Mouse (Mus musculus) CH12.LX (cell line): ENCODE measurements around the gene Usp12. TPM values are rescaled to one million over a fixed set of nuclear protein-coding genes. Genes with fewer than 3 reads are reported as not detected.

Experiments
- DNase-seq: peaks from one replicate; pipeline ENCODE4 v3.0.0-alpha.2; 2013; ENCODE audit errors: extremely low read depth
- H3K27ac ChIP-seq: 2 replicates; pipeline ENCODE4 v1.5.1; 2012; ENCODE audit warnings: low read depth, mild to moderate bottlenecking, control low read depth, moderate library complexity; ENCODE audit not compliant: insufficient read depth
- H3K27me3 ChIP-seq: replicated peaks from 2 replicates; pipeline ENCODE3; 2012; ENCODE audit warnings: inconsistent platforms
- H3K36me3 ChIP-seq, 2 experiments: replicated peaks in 1 of 2; 2 replicates each; pipeline versions ENCODE3 to v1.6.1; 2012; ENCODE audit warnings: inconsistent platforms in 1 of 2, low read length in 1 of 2, mild to moderate bottlenecking in 1 of 2, mixed read lengths in 1 of 2, moderate library complexity in 1 of 2; ENCODE audit not compliant: control insufficient read depth in 1 of 2, insufficient read depth in 1 of 2
- H3K4me1 ChIP-seq, 2 experiments: 2 replicates each; pipeline ENCODE4 v1.6.1; 2012; ENCODE audit warnings: inconsistent platforms in 1 of 2, moderate library complexity in 1 of 2; ENCODE audit not compliant: insufficient read depth in 2 of 2, control insufficient read depth in 1 of 2
- H3K4me2 ChIP-seq: 2 replicates; pipeline ENCODE4 v1.6.1; 2012; ENCODE audit warnings: low read depth, mild to moderate bottlenecking, control low read depth; ENCODE audit not compliant: poor library complexity, insufficient read depth, severe bottlenecking
- H3K4me3 ChIP-seq, 3 experiments: fragments of 150-350 bp in 1 of 3; sonication (generic) in 1 of 3; replicated peaks in 1 of 3; 2 replicates each; pipeline versions ENCODE3 to v1.5.1; 2011 to 2012; ENCODE audit warnings: low read depth in 2 of 3, low read length in 2 of 3, mild to moderate bottlenecking in 2 of 3, moderate library complexity in 2 of 3, control low read depth in 1 of 3, improper control_type of control experiment in 1 of 3, inconsistent platforms in 1 of 3, mixed read lengths in 1 of 3; ENCODE audit not compliant: poor library complexity in 1 of 3
- H3K79me2 ChIP-seq: replicated peaks from 2 replicates; pipeline ENCODE4 v1.6.1; 2012; ENCODE audit warnings: mild to moderate bottlenecking, moderate library complexity; ENCODE audit not compliant: control insufficient read depth, poor library complexity, insufficient read depth, severe bottlenecking; ENCODE audit errors: extremely low read depth
- H3K9ac ChIP-seq: 2 replicates; pipeline ENCODE4 v1.6.1; 2012; ENCODE audit warnings: low read depth, mild to moderate bottlenecking, control low read depth, moderate library complexity; ENCODE audit not compliant: insufficient read depth
- H3K9me3 ChIP-seq: replicated peaks from 2 replicates; pipeline ENCODE3; 2012; ENCODE audit warnings: low read length, inconsistent platforms, mixed read lengths
- BHLHE40 ChIP-seq: IDR thresholded peaks from 2 replicates; pipeline ENCODE4 v1.6.1; 2011; ENCODE audit warnings: mild to moderate bottlenecking, low read depth, low read length, improper control_type of control experiment
- CHD2 ChIP-seq: IDR thresholded peaks from 2 replicates; pipeline ENCODE4 v1.6.1; 2011; ENCODE audit warnings: low read length, improper control_type of control experiment
- ELF1 ChIP-seq: IDR thresholded peaks from 2 replicates; pipeline ENCODE4 v1.6.1; 2014; ENCODE audit warnings: low read depth, mild to moderate bottlenecking, inconsistent platforms, low read length, improper control_type of control experiment
- EP300 ChIP-seq: IDR thresholded peaks from 2 replicates; pipeline ENCODE4 v1.6.1; 2011; ENCODE audit warnings: low read length, improper control_type of control experiment
- ETS1 ChIP-seq: conservative IDR thresholded peaks from 2 replicates; pipeline ENCODE4 v1.6.1; 2012; ENCODE audit warnings: low read depth, mild to moderate bottlenecking, inconsistent platforms, low read length, improper control_type of control experiment, moderate library complexity
- JUND ChIP-seq: conservative IDR thresholded peaks from 2 replicates; pipeline ENCODE4 v1.6.1; 2011; ENCODE audit warnings: low read depth, low read length, improper control_type of control experiment
- KAT2A ChIP-seq: IDR thresholded peaks from 2 replicates; pipeline ENCODE4 v1.6.1; 2012; ENCODE audit warnings: low read length, improper control_type of control experiment, inconsistent platforms; ENCODE audit not compliant: insufficient replicate concordance
- MAZ ChIP-seq: IDR thresholded peaks from 2 replicates; pipeline ENCODE4 v1.6.1; 2012; ENCODE audit warnings: low read depth, mild to moderate bottlenecking, inconsistent platforms, low read length, improper control_type of control experiment, moderate library complexity
- NELFE ChIP-seq: IDR thresholded peaks from 2 replicates; pipeline ENCODE4 v1.6.1; 2011; ENCODE audit warnings: low read depth, low read length, improper control_type of control experiment
- POLR2A ChIP-seq: IDR thresholded peaks from 2 replicates; pipeline ENCODE4 v1.6.1; 2011; ENCODE audit warnings: low read depth, mild to moderate bottlenecking, improper control_type of control experiment, low read length
- POLR2AphosphoS2 ChIP-seq: IDR thresholded peaks from 2 replicates; pipeline ENCODE4 v1.6.1; 2011; ENCODE audit warnings: low read depth, low read length, improper control_type of control experiment
- RAD21 ChIP-seq: IDR thresholded peaks from 2 replicates; pipeline ENCODE4 v1.6.1; 2011; ENCODE audit warnings: low read depth, mild to moderate bottlenecking, low read length, improper control_type of control experiment, moderate library complexity
- SIN3A ChIP-seq: IDR thresholded peaks from 2 replicates; pipeline ENCODE4 v1.6.1; 2012; ENCODE audit warnings: low read length, improper control_type of control experiment, inconsistent platforms
- ZC3H11A ChIP-seq: IDR thresholded peaks from 2 replicates; pipeline ENCODE4 v1.6.1; 2012; ENCODE audit warnings: low read depth, mild to moderate bottlenecking, inconsistent platforms, low read length, improper control_type of control experiment
- ZKSCAN1 ChIP-seq: IDR thresholded peaks from 2 replicates; pipeline ENCODE4 v1.6.1; 2012; ENCODE audit warnings: low read depth, inconsistent platforms, low read length, improper control_type of control experiment, borderline replicate concordance
- ZMIZ1 ChIP-seq: IDR thresholded peaks from 2 replicates; pipeline ENCODE4 v1.6.1; 2012; ENCODE audit warnings: low read depth, mild to moderate bottlenecking, inconsistent platforms, low read length, improper control_type of control experiment
- dilution Hi-C: fragments of 300-500 bp; cut with MboI; formaldehyde crosslinking; loops from 2 replicates; pipeline ENCODE4 v1.14.3; 2020; ENCODE audit warnings: low sequenced_read_pairs; ENCODE audit not compliant: extremely low pct_unique_long_range_greater_than_20kb, extremely low pct_ligation_motif_present
- in situ Hi-C: fragments of 300-500 bp; cut with MboI; formaldehyde crosslinking; loops from 3 replicates; pipeline ENCODE4 v1.14.3; 2019; ENCODE audit warnings: low sequenced_read_pairs, low pct_ligation_motif_present, low pct_unique_long_range_greater_than_20kb, mixed read lengths
- polyA plus RNA-seq: library from polyadenylated mRNA; unstranded; fragments of >175 nt; gene quantifications from 2 replicates; pipeline ENCODE4 v1.2.1, GENCODE M21; 2012; ENCODE audit warnings: low read depth; ENCODE audit not compliant: insufficient read length
- total RNA-seq, 2 experiments: library from RNA; depleted of rRNA; stranded (reverse); fragments of 300-350 nt in 1 of 2; fragments of >200 nt in 1 of 2; gene quantifications; 2 replicates each; pipeline ENCODE4 v1.2.3; 2012 to 2014

Gene Usp12
- total and polyA plus RNA-seq, 3 experiments = 7.8 to 17.8 (median 10.1) TPM

- Histone ChIP-seq H3K36me3 (peaks cover 46 to 64% of the 10 kb centered on the region in 2 experiments), H3K9me3 (no peaks in the 10 kb centered on the region)
Measured at GRCm38 (mm10) chr5:146837967-146838720, 43.3 kb upstream of the Usp12 start.

DNA sequence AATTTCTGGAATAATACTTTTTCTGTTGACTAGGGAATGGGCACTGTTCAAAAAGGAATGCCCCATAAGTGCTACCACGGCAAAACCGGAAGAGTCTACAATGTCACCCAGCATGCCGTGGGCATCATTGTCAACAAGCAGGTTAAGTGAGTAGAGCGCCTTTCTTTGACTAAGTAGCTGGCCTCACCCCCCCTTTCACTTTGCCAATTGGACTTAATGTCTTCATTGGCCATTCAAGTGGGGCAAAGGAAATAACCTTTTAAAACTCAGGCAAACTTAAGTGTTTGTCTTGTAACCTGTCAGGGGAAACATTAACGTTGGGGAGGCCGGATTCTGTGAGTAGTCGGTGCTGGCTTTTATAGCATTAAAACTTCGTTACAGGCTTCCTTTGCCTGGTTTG lies 40.2 kb upstream of the Usp12 start:
- Histone ChIP-seq H3K4me3 (peak overlapping the region in 1 of 3 experiments; percentile 92), H3K9ac (peak overlapping the region; percentile 99), H3K79me2 (peaks cover 19% of the 10 kb centered on the region), H3K4me1 (peaks cover 0 to 34% of the 10 kb centered on the region in 2 experiments; a peak in 3 of 4 replicates), H3K36me3 (peaks cover 46 to 60% of the 10 kb centered on the region in 2 experiments), H3K4me2 (peak overlapping the region; percentile 97), H3K9me3 (no peaks in the 10 kb centered on the region), H3K27me3 (no peaks in the 10 kb centered on the region), H3K27ac (no peak overlapping the region)
- in situ Hi-C loops (no loop called here), dilution Hi-C loops (no loop called here)
- DNase-seq = no peak
- TF ChIP-seq ELF1 = no peak
- no peak for TF ChIP-seq SIN3A
- TF ChIP-seq ETS1 = no peak
- TF ChIP-seq POLR2A = no peak; the same call in 1 of the 2 replicates
- no peak for TF ChIP-seq MAZ

More at GRCm38 (mm10) chr5:146837967-146838720, 43.3 kb upstream of the Usp12 start:
- Histone ChIP-seq H3K4me1 (peaks cover 0 to 22% of the 10 kb centered on the region in 2 experiments; a peak in 3 of 4 replicates), H3K27me3 (no peaks in the 10 kb centered on the region), H3K9ac (no peak overlapping the region), H3K79me2 (peaks cover 18% of the 10 kb centered on the region), H3K4me2 (no peak overlapping the region), H3K27ac (no peak overlapping the region), H3K4me3 (no peak overlapping the region)
- in situ Hi-C loops = no loop called here
- TF ChIP-seq CHD2 (peak; percentile 11; the same call in 1 of the 2 replicates), NELFE (no peak), ZMIZ1 (0 out of 2 replicates have a peak, but pooled peaks have one; percentile 21)
- dilution Hi-C loops = no loop called here
- DNase-seq = no peak

GRCm38 (mm10) chr5:146833673-146834201 lies 38.9 kb upstream of the Usp12 start:
- Histone ChIP-seq H3K9me3 (no peaks in the 10 kb centered on the region), H3K27me3 (no peaks in the 10 kb centered on the region), H3K36me3 (peaks cover 43 to 51% of the 10 kb centered on the region in 2 experiments), H3K27ac (peak overlapping the region; percentile 51; the same call in 1 of the 2 replicates), H3K4me2 (peak overlapping the region; percentile 97), H3K79me2 (peaks cover 19% of the 10 kb centered on the region), H3K4me3 (peak overlapping the region; percentile 80 to 99 (median 92)), H3K9ac (peak overlapping the region; percentile 99), H3K4me1 (peaks cover 0 to 39% of the 10 kb centered on the region in 2 experiments; a peak in 3 of 4 replicates)
- in situ Hi-C loops (no loop called here), dilution Hi-C loops (no loop called here)
- DNase-seq = no peak
- TF ChIP-seq EP300 (no peak), RAD21 (no peak), ZKSCAN1 (no peak), BHLHE40 (no peak), JUND (no peak), ZC3H11A (no peak), KAT2A (no peak), ZMIZ1 (no peak), POLR2AphosphoS2 (peak; percentile 11; the same call in 1 of the 2 replicates)
